Mouse (Mus musculus) gastrocnemius, postnatal 36 days (tissue): ENCODE data around the gene Mapk14. TPM values are rescaled to one million over a fixed set of nuclear protein-coding genes. Genes with fewer than 3 reads are reported as not detected.

Experiments
- DNase-seq, 2 experiments: peaks; one replicate each; pipeline ENCODE4 v3.0.0; 2022
- intact Hi-C: fragments of 180-260 bp; cut with DNase I; formaldehyde crosslinking; loops from one replicate; pipeline ENCODE4 v1.15.1; 2025
- total RNA-seq, 2 experiments: library from RNA; stranded (reverse); gene quantifications; 2 replicates each; pipeline ENCODE4 v1.2.3; 2021

Gene Mapk14
- total RNA-seq, 2 experiments from 2014 or later = 83.0 to 98.3 TPM

DNA sequence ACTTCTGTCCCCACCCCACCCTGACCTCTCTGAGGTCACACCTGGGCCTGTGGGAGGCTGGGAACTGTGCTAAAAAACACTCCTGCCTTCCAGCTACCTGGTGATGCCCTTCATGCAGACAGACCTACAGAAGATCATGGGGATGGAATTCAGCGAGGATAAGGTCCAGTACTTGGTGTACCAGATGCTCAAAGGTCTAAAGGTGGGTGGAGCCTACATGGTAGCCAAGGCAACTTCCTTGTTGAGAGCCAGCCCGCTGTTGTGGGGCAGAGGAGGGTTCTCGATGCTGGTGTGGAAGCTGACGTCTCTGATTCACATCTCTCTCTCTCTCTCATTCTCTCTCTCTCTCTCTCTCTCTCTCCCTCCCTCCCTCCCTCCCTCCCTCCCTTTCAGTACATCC, 84.0 kb downstream of the Mapk14 start:
- no peak for DNase-seq
- intact Hi-C loops = loop anchor here (5.0 kb wide), 1 partner anchor 147 kb away; no protein-coding TSS in a partner anchor

DNA sequence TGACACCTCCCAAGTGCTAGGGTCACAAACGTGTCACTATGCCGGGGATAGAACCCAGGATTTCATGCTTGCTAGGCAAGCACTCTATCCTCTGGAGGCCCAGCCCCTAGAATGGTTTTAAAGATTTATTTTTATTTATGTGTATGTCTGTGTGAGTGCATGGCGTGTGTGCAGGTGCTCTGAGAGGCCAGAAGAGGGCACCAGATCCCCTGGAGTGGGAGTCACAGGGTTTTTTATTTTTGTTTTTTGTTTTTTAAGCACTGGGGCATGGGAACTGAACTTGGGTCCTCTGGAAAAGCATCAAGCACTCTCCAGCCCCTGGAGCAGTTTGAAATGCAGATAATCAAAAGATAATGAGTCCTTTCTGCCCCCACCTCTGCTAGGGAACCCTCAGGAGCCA, 85.7 kb downstream of the Mapk14 start:
- no peak for DNase-seq
- intact Hi-C loops = loop anchor here (5.0 kb wide), 1 partner anchor 145 kb away; no protein-coding TSS in a partner anchor

DNA sequence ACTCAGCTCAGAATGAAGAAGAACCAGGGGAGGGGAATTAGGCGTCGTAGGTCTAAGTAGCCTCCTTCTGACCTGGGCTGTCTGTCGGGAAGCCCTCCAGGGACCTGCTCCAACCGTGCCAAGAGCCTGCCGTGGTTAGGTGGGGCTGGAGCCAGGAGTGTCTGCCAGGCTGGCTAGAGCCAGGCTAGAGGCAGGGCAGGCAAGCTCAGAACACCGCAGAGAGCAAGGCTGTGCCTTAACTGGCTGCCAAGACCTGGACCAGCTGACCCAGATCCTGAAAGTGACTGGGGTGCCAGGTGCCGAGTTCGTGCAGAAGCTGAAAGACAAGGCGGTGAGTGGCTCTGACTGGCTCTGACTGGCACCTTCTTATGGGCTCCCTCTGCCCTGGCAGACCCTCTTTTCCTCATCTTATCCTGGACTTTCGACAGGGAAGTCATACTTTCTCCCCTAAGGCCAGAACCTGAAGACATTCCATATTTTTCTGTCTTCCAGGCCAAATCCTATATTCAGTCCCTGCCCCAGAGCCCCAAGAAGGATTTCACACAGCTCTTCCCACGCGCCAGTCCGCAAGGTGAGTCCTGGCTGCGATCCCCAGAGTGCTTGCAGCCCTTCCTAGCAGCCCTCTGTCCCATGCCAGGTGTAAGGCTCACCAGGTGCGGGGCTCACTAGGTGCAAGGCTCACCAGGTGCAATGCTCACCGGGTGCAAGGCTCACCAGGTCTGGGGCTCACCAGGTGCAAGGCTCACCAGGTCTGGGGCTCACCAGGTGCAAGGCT, 86.3 kb downstream of the Mapk14 start:
- DNase-seq = peak; percentile 51 to 63
- intact Hi-C loops = loop anchor here (5.0 kb wide), 1 partner anchor 145 kb away; no protein-coding TSS in a partner anchor

DNA sequence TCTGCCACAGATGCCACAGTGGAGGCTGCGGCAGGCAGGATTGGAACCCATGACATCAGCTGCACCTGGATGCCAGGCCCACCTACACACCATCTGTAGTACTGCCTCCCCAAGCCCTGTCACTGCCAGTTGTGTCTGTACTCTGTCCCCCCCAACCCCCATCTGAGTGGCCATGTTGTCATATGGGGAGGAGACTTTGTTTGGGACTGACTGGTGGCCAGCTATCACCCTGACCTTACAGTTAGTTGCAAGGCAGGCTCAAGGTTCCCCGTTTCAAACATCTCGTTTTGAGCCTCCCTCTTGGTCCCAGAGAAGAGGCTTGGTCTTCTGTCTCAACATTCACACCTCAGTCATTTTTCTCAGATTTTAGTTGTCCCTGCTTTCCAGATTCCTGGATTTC, 88.6 kb downstream of the Mapk14 start:
- no peak for DNase-seq
- intact Hi-C loops = loop anchor here (5.0 kb wide), 1 partner anchor 143 kb away; no protein-coding TSS in a partner anchor

DNA sequence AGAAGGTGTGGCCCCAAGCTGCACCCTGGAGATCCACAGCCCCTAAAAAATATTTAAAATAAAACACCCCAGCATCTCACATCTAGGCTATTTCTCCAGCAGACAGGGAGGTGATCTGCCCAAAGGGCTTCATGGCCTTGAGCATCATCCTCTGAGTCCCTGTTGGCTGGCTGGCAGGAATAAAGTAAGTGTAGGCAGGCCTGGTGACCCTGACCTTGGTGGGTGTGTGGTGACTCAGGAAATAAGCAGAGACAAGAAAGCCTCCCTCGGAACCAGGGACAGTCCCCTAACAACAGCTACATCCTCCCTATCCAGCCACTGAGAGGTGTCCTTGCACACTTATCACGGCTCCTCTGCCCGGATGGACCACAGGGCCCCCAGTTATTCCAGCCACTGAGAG, 89.7 kb downstream of the Mapk14 start:
- intact Hi-C loops = no loop called here

DNA sequence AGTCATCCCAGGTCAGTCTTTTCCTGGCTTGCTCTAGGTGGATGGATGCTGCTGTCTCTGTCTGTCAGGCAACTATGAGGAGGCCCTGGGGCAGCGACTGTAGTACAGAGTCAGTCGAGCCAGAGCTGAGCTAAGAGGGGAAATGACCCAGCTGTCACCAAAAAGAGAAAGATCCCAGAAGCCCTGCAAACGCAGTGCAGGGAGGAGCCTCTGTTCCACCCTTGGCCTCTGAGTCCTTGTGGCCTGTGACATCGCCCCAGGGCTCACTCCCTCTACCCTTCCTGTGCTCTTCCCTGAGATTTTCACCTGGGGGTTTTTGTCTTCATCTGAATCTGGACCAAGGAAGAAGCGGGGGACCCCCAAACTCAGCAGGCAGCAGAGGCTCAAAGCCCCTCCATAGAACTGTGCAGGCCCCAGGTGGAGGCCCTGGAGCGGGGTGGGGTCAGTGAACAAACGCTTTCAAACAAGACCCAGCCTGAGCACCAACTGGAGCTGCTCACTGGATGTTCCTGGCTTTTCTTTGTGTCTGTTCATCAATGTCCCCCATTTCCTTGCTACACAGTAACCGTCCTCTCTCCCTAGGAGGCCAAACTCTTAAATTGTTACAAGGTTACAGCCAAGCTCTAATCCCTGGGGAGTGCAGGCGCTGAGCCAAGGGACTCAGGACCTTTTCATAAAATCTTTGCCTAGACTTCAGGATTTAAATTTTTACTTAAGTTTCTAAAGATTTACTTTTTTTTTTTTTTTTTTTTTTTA, 90.3 kb downstream of the Mapk14 start:
- intact Hi-C loops = no loop called here
- DNase-seq = no peak

More for the DNA sequence above, 89.7 kb downstream of the Mapk14 start:
- no peak for DNase-seq

DNA sequence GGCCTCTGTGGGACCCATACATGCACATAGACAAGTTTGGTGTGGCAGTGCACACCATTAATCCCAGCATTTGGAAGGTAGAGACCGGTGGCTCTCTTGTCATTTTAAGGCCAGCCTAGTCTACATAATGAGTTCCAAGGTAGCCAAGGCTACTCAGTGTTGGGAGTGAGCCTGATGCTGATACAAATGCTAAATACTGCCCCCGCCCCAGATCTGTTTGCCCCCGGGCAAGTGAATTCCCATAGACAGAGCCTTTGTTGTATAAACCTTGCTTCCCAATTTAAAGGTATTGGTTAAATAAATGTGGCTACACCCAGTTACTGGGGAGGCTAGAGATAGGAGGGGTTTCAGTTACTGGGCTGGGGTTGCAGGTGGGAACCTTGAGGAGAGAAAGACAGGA, 93.9 kb downstream of the Mapk14 start:
- intact Hi-C loops = no loop called here

DNA sequence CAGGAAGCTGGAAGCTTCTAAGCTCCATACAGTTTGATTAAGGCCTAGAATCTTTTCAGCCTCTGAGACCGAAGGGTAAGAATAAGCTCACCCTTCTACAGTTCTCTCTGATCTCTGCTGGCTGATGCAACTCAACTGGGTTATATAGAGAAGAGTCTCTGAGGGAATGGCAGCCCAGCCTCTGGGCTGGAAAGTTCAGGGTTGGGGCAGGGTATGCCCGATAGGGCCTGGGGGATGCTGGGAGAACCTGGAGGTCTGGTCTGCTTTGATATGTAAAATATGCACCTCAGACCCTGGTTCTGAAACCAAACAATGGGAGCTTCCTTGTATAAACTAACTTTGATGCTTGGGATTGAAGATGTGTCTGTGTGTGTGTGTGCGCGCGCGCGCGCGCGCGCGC, 96.4 kb downstream of the Mapk14 start:
- DNase-seq = no peak
- intact Hi-C loops = no loop called here

More for the DNA sequence above, 93.9 kb downstream of the Mapk14 start:
- DNase-seq = no peak

DNA sequence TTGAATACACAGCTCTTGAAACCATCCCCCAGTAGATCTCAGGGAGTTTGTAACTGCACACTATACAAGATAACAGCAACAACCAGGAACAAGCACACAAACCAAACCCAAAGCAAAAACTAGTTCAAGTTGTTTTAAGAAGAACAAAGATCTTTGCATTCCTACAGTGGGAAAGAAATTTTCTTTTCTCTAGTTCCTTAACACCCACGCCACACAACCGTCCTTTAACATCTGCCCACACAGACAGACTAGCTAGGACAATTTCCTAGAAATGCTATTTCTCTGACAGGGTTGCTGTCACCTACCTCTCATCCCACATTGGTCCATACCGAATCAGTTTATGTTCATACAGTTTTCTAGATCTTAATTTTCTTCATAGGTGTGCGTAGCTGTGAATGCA, 105.9 kb downstream of the Mapk14 start:
- no peak for DNase-seq
- intact Hi-C loops = no loop called here

Other genes starting within 250 kb of the Mapk14 start
- gene Fkbp5, start 173.8 kb upstream of the Mapk14 start, total RNA-seq = 100 to 1,000 TPM; 107 to 115 TPM
- gene Armc12, start 160.5 kb upstream of the Mapk14 start, total RNA-seq = not detected
- gene Clpsl2, start 141.9 kb upstream of the Mapk14 start, total RNA-seq = not detected
- not detected for gene Clps, start 130.6 kb upstream of the Mapk14 start, total RNA-seq
- gene Lhfpl5, start 115.7 kb upstream of the Mapk14 start, total RNA-seq = not detected
- gene Srpk1, start 68.6 kb upstream of the Mapk14 start, total RNA-seq = 10 to 100 TPM; 24.7 to 26.6 TPM
- gene Slc26a8, start 1.1 kb upstream of the Mapk14 start, total RNA-seq = under 1 TPM; 0.27 to 0.33 TPM
- 1 to 10 TPM in 1 of 2 experiments, under 1 TPM in 1; 0.74 to 1.1 TPM for gene AC170998.1, start 34.8 kb downstream of the Mapk14 start, total RNA-seq
- not detected for gene Mapk13, start 78.0 kb downstream of the Mapk14 start, total RNA-seq
- gene Brpf3, start 109.8 kb downstream of the Mapk14 start, total RNA-seq = 10 to 100 TPM; 12.5 to 20.2 TPM
- not detected for gene Pnpla1, start 167.1 kb downstream of the Mapk14 start, total RNA-seq
- gene 4930539E08Rik, start 224.0 kb downstream of the Mapk14 start, total RNA-seq = not detected